Mouse (Mus musculus) left cerebral cortex, adult 18-20 months (tissue): Measurements from ENCODE around the gene Plgrkt. TPM values are rescaled to one million over a fixed set of nuclear protein-coding genes. Genes with fewer than 3 reads are reported as not detected.

Experiments used
- DNase-seq, 2 experiments: peaks; one replicate each; pipeline ENCODE4 v3.0.0; 2021 to 2022; ENCODE audit warnings: low spot score in 2 of 2, mixed read lengths in 1 of 2
- total RNA-seq, 2 experiments: library from RNA; stranded (reverse); gene quantifications; 2 replicates each; pipeline ENCODE4 v1.2.3; 2021

Gene Plgrkt
- total RNA-seq, 2 experiments from 2014 or later: 26.7 to 30.2 TPM

DNA sequence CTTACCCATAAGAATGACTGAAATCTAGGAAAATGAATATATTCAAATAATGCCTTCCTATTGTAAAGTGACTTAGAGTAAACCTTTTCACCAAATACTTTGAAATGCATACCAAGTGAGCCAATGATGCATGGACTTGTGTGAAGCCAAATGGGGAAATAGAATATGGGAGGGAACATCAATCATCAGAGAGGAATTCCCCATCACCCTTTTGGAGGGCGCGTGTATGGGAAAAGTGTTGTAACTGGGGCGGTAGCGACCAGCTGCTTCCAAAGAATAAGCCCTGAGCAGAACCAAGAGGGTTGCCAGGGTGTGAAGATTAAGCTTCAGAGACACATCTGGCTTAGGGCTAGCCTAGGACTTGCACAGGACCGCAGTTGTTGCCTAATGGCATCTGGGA, 16.2 kb upstream of the Plgrkt start:
- DNase-seq: no peak

DNA sequence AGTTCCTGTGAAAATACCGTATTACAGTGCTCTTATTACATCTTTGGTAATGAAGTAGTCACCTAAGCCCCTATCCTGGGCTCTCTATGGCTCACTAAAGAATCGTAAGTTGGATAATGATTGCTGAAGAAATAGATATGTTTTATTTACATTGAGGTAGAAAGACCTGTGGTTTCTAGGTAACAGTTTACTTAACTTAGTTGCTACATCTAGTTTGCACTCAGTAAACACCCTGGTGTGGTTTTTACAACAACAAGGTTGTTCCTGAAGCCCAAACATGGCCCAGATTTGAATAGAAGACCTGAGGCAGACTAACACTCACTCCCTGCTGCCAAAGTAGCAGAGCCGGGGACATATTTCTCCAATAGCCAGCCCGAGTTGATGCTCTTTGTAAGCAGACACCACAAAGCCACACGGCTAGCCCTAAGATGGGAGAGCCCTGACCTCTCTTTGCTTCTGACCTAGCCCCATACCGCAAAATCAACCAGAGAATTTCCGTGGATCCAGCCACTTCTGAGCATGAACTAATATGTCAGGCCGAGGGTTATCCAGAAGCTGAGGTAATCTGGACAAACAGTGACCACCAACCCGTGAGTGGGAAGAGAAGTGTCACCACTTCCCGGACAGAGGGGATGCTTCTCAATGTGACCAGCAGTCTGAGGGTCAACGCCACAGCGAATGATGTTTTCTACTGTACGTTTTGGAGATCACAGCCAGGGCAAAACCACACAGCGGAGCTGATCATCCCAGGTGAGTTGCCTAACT, 12.8 kb upstream of the Plgrkt start:
- no peak for DNase-seq

DNA sequence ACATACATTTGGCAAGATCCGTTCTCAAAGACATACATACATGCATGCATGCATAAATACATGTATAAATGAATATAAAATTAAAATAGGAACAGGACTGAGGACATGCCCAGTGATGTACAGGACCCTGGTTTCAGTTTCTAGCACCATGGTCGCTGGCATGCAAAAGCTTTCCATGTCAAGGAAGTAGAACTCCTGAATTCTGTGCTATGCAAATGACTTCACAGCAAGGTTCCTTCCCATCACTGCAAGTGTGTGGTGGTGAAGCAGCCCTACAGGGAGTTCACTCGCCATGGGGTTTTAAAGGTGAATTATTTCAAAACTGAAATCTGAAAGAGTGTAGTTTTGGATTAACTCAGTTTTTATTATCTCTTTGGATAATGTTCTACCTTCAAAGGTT, 9.2 kb upstream of the Plgrkt start:
- DNase-seq: no peak

DNA sequence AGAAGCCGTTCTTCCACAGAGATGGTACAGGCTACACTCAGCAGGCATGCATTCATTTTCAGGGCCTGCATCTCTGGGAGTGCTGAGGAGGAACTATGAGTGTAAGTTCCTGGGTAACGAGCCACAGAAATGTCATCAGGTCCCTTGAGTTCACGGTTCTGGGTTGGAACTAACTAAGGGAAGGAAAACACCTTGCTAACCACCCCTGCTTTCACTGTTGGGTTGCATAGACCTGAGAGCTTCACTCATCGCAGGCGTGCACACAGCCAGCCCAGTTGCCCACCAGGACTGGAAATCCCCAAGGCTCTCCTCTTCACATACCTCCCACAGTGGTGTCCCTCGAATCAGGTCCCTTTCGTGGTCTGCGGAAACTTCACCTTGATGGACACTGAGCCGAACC, 7.8 kb upstream of the Plgrkt start:
- DNase-seq: no peak

DNA sequence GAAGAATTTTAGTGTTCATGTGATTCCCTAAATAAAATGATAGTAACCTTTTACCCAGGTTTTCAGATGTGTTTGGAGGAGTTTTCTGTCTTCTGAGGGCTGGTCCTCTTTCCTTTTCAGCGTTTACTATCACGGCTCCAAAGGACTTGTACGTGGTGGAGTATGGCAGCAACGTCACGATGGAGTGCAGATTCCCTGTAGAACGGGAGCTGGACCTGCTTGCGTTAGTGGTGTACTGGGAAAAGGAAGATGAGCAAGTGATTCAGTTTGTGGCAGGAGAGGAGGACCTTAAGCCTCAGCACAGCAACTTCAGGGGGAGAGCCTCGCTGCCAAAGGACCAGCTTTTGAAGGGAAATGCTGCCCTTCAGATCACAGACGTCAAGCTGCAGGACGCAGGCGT, 6.2 kb upstream of the Plgrkt start:
- DNase-seq: no peak

DNA sequence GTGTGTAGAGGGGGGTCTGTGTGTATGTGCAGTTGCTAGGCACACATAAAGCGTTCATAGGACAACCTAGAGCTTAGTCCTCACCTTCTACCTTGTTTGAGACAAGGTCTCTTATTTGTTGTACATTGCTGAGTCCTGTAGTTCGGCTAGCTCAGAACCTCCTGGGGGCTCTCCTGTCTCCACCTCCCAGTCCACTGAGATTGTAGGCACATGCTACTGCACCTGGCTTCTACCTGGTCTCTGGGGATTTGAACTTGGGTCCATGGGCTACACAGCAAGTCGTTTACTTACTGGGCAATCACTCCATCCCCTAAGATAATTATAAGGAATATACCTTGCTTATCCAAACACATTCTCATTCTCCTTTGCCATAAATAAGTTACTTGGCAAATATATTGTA, 5.4 kb upstream of the Plgrkt start:
- DNase-seq: no peak

DNA sequence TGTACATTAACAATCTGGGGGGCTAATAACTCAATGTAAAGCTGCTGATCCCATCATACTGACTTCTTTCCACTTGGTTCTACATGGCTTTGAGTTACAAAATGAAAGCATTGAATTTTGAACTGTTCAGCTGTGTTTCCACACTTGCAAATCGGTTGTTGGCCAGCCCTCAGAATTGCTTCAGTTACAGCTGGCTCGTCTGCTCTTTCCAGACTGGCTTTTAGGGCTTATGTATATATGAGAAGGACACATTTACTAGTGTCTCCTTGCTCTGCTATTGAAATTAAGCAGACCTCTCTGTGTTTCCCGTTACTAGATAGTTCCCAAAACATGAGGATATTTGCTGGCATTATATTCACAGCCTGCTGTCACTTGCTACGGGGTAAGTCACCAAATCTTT, 4.9 kb upstream of the Plgrkt start:
- no peak for DNase-seq

DNA sequence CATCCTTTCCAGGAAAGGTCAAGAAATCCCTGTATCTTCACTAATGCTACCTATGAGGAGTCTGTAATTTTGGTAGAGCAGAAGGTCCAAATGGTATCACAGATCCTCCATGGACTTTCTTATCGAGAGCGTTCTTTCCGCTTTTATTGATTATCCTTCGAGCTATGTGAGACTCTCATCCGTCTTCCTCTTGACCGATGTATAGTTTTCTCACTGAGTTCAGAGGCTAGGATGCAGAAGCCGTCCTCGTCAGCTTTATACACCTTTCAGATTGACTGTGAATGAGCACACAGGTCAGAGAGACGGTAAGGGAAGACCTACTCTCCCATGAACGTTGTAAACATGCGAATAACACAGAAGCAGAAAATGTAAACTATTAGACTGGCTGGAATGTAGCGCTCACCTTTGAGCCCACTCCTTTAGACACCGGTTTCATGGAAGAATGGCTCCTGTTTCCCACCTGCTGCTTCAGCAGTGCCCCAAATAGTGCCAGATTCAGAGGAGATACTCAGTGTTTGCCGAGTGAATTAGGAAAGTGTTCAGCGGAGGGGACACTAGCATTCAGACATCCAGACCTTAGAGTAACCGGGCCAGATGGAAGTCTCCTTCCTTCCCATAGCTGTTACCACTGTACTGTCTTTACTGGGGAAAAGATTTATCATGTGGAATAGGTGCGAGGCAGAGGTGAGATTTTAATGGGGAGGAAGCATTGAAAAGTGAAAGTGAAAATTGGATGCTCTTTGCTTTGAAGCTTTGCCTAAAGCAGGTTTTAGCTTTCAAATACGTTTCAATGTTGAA, 4.3 kb upstream of the Plgrkt start:
- DNase-seq: no peak

DNA sequence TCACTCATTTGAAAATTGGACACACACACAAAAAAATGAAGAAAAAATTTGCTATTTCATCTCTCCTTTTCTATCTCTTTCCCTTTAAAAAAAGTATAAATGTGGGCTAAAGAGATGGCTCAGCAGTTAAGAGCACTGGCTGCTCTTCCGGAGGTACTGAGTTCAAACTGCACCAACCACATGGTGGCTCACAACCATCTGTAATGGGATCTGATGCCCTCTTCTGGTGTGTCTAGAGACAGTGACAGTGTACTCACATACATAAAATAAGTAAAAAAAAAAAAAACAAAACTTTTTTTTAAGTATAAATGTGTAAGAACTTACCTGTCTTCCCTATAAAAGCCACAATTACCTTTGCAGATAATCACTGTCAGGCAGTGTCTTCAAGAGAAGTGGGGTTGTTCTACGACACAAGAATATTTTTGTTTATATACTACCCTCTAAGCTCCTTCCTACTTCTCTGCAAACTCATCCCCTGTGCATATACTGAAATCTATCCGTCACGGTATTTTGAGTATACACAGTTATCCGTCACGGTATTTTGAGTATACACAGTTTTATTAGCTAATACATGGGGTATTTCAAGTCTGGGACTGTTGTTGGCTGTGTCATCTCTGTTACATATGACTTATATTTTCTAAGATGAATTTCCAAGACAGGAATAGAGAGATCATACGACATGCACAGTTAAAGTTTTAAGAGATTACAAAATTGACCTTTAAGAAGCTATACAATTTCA, 3.5 kb upstream of the Plgrkt start:
- no peak for DNase-seq

DNA sequence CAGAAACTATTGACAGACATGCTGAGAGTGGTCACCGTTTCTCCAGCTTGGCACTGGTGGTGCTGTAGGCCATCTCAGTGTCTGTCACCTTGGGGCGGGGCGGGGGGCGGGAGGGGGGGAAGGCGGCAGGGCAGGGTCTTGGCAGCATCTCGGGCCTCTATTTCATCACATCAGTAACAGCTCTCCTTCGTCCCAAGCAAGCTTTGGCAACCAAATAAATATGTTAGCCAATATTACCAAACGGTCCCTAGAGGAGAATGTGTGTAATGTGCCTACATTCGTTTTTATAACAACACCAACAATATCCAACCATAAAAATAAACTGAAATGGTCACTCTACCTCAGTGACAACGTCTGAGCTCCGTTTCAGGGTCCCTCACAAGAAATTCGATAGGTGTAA, 2.9 kb upstream of the Plgrkt start:
- no peak for DNase-seq

DNA sequence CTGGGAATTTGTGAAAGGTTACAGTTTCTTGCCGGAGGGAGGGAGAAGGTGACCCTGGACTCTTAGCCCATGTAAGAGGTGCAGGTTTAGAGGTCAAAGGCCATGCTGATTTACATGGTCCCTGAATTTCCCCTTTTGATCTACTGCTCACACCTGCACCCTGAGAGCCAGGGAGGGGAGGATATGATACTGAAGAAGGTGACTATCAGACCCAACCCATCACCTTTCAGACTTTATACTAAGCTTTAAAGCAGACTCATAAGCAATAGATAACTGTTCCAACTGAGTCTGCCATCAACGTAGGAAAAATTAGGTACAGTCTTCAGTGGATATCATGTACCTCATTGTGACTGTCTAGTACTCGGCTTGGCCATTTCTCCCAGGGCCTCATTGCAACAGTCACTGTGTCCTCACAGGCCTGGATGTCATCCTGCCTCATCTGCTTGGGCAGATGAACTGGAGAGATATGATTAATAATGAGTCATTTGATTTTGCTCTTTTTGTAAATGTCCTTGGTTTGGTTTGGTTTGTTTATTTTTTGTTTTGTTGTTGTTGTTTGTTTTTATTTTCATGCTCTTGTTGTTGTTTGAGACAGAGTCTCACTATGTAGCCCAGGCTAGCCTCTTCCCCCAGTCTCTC, 1.6 kb upstream of the Plgrkt start:
- DNase-seq: no peak

DNA sequence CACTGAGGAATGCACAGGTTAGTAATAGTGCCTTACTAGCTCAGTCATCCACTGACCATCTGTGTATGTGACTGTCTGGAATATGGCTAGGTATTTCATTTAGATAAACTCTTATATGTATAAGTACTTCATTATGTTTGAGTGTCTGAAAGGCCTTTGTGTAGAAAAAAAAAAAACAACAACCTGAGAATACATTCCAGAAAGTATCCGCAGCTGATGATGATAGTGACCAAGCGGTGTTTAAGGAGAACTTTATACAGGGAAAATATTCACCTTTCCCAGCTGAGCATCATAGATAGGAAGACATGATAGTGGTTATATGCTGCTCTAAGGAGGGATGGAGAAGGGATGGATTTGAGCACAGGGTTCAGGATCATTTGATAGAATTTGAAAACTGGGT, 851 bp upstream of the Plgrkt start:
- no peak for DNase-seq

DNA sequence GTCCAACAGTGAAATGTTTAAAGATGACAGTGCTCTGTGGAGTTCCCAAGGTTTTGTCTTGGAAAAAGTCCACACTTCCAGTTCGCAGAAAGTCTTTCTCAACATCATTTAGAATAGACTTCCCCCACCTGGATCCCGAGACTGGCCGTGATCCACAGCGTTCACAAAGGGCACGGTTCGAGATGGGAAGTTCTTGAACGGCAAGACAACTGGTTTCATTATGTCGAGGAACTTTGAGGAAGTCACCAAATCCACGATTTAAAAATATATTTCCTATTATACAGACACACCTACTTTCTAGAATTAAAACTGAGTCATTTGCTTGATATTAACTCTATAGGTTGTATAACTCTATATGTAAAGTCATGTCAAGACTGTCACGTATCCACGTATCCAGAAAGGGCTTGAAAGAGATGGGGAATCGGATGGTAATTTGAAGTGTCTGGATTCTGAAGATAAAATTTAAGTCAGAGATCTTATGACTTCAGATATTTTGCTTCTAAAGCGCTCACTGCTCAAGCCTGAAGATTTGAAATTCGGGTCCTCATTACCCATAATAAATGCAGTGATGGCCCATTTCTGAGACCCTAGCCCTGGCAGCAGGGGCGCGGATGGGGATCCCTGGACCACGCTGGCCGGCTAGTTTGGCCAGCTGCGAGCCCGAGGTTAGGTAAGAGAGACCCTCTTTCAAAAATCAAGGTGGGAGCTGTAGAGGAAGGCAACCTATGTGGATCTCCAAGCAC, 793 bp downstream of the Plgrkt start:
- DNase-seq: no peak

DNA sequence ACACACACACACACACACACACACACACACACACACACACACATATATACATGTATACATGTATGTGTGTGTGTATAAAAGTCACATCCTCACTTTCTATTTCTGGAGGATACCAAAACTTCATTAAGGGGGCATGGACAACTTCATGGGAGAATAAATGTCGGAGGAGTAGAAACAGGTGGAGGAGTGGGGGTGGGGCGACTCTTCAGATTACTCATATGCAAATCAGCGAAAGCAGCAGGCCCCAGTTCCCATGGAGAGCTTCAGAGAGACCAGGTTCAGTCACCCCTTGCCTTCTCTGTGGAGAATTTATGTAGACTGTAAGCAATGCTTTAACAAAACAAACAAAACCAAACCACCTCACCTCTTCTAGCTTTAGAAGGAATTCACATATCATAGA, 2.1 kb downstream of the Plgrkt start:
- DNase-seq: no peak

DNA sequence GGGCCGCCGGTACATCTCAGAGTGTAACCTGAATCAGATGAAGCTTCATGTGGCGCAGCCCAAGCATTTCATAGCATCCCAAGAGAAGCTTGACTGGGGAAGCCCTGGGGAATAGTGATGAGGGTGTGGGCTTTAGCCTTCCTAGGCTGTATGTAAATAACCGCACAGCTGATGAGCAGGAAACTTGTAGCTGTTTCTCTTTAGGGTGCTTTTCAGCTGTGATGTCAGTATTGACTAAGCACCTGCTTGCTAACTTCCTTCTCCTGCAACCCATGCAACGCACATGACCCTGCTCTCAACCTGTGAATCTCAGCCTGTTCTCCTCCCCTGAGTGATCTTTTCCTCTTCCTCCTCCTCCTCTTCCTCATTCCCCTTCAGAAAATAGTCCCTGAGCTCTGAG, 3.1 kb downstream of the Plgrkt start:
- no peak for DNase-seq

DNA sequence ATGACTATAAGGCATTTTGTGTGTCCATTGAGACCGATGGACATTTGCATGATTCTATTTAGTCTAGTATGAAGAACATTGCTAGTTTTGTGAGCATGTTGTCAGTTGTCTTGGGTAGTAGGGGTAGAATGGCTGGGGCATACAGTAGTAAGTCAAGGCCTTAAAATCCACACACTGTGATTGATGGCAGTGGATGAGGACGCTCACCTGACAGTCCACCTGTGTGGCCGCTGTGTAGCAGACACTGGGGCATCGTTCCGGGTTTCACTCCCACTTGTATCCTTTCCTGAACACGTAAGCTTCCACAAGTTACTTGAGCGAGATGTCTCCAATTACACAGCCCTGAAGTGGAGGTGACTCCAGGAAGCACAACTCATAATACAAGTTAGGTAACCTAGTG, 3.6 kb downstream of the Plgrkt start:
- DNase-seq: no peak

DNA sequence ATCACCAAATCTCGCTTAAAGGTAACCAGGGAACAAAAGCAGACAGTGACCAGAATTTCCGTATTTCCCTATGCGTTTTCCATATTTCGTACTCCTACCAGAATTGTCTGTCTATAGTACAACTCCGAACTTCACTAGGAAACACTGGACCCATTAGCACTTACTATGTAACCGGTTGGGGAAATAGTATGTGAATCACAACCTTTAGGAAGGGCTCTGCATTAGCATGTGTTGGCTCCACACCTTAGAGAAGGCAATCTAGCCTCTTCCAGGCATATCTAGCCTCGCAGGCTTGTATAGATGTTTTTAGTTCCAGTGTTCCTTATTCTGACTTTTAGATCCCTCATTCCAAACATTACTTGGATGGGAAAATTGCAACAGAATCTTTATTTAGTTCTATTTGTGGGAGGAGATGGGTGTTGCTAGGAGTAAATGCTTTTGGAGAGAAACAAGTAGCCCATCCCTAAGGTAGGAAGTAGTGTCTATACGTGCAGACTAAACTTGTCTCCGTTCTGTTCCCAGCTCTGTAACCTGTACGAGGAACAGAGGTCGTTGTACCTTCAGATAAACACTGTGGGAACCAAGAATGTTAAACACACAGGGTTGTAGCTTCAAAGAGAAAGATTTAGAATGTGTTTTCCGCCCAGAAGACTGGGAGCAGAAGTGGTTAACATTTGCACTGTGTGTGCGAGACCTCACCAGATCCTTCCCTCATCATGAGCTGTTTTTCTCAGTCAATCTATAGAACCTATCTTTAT, 4.8 kb downstream of the Plgrkt start:
- no peak for DNase-seq

DNA sequence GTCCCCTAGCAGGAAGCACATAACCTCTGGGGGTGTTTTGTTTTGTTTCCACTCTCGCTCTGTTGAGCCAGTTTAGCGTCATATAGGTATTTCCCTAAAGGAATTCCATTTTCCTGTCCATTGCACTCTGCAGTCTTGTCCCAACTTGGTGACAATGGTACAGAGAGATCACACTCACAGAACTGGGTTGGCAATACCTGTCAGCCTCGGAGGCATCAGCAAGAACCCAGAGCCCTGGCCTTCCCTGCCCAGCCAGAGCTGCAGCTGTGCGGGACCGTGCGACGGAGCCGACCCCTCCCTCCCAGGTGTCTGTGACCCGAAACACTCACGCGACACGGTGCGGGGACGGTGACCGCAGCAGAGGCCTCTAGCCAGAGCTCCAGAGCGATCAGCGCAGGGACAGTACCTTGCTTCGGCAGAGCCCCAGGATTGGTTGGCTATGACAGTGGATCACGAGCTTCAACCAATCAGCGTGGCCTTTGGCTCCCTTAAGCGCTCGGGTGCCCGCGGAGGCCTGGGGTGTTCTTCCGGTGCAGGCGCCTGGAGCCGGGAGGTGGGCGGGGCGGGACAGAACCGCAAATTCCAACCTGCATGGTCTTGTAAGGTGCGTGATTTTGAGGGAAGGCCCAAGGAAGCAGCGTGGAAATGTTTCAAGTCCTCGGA, 5.6 kb downstream of the Plgrkt start:
- peak; percentile 89 to 94 for DNase-seq

DNA sequence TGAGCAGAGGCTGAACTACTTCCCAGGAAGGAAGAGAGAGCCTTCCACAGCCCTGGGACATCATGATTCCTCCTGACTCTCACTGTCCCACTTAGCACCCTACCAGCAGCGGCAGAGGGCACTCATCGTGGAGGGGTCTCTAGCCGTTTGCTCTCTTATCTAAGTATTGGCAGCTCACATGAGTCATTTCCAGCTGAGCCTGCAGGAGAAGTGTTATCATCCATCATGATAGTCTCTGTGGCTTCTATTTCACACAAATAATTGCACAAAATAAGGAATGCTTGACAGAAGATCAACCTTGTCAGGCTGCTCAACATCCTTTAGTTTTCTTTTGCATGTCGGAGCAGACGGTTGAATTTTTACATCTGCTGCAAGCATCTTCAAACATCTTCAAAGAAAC, 6.9 kb downstream of the Plgrkt start:
- no peak for DNase-seq

DNA sequence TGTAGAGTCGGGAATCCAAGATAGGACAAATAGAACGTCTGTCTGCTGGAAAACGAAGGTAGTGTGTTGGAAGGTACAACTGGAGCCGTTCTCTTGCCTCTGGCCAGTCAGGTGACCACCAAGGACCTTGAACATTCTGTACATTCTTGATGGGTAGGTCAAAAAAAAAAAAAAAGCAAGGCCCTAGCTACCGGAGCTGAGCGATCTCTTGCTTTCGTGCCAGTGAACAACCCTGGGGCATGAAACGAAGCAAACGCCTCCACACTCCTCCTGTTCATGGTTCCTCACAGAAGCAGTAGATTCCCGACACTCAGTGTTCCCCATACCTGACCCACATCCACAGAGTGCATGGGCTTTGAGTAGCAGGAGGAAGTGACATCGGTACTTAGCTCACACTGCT, 10.9 kb downstream of the Plgrkt start:
- DNase-seq: no peak
